Mouse (Mus musculus): ENCODE data around the gene Sympk. TPM values are rescaled to one million over a fixed set of nuclear protein-coding genes. Genes with fewer than 3 reads are reported as not detected.

Gene Sympk
- total RNA-seq, 2 experiments from 2014 or later: 37.7 to 42.8 TPM

DNA sequence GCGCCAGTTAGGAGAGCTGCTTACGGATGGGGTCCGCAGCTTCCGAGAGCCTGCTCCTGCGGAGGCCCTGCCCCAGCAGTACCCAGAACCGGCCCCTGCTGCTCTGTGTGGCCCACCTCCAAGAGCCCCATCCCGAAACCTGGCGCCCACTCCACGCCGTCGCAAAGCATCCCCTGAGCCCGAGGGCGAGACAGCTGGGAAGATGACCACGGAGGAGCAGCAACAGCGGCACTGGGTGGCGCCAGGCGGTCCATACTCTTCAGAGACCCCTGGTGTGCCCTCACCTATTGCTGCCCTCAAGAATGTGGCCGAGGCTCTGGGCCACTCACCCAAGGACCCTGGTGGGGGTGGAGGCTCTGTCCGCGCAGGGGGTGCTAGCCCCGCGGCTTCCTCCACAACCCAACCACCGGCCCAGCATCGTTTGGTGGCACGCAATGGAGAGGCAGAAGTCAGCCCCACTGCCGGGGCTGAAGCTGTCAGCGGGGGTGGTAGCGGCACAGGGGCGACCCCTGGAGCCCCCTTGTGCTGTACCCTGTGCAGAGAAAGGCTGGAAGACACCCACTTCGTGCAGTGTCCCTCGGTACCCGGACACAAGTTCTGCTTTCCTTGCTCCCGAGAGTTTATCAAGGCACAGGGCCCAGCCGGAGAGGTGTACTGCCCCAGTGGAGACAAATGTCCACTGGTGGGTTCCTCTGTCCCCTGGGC, 18.6 kb upstream of the Sympk start:
- ATAC-seq (replicated peaks; ENCODE audit: low FRiP score, poor library complexity, severe bottlenecking): no peak

DNA sequence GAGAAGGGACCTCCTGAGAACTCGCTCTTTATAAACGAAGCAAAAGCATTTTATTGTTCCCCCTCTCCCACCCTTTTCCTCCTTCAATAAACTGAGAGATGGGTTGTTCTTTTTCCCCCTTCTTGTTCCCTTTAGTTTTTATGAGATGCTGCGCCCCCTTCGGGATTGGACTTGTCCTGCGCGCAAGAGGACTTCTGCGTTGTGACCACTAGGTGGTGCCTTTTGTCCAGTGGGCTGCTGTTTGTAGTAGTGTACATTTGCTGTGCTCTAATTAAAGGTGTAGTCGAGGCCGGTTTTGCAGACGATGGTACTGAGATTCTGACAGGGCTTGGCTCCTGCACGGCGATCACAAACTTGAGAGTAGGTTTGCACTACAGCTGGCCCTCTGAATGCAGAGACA, 17.7 kb upstream of the Sympk start:
- ATAC-seq (replicated peaks; ENCODE audit: low FRiP score, poor library complexity, severe bottlenecking): peak; percentile 53

DNA sequence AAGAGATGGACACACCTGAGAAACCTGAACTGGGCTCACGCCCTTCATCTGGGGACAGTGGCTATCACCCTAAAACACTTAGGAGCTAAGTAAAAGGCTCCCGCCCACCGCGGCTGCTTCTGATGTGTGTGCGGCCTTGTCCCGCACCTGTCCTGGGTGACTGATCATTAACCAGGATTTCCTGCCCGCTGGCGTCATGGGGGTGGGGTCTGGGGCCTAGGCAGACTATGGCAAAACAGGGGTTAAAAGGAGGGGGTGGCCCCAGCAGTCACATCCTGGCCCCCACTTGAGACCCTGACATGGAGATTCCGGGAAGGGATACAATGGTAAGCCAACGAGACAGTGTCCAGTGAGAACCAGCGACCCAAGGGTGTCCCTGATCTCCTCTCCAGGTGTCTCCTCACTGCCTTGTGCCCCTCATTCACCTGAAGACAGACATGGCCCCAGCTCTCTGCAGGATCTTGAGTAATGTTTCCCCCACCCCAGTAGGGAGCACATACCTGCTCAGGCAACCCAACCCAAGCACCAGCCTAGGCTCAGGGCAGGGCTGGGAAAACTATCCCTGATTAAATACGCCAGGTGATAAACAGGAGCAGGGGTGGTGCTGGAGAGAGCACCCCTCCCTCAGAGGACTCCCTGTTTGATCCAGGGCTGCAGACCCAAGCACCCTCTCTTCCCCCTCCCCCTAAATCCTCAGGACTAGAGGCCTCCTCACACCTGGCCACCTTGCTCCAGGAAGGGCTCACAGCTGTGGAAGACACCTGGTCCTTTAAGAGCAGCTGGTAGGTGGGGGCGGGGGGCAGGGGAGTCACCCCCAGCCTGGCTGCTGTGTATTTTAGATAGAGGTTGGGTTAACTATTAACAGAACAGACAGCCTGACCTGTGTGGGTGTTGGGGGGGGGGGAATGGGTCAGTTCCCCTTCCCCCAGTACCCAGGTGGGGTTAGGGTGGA, 16.9 kb upstream of the Sympk start:
- ATAC-seq (replicated peaks; ENCODE audit: low FRiP score, poor library complexity, severe bottlenecking): no peak

DNA sequence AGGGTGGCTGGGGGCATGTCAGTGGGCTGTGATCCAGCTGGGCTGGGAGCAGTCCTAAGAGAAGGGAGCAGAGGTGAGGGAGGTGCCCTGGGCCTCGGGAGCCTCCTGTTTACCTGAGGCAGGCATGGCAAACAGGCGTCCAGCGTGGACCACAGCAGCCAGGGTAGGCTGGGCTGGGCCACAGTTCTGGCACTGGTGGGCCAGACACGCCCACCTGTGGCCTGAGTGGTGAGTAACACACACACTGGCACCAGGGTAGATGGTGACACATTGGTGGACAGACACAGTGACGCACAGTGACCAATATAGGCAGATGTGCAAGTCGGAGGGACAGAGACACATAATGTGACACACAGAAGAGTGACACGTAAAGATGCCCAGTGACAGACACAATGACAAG, 13.6 kb upstream of the Sympk start:
- ATAC-seq (replicated peaks; ENCODE audit: low FRiP score, poor library complexity, severe bottlenecking): no peak

DNA sequence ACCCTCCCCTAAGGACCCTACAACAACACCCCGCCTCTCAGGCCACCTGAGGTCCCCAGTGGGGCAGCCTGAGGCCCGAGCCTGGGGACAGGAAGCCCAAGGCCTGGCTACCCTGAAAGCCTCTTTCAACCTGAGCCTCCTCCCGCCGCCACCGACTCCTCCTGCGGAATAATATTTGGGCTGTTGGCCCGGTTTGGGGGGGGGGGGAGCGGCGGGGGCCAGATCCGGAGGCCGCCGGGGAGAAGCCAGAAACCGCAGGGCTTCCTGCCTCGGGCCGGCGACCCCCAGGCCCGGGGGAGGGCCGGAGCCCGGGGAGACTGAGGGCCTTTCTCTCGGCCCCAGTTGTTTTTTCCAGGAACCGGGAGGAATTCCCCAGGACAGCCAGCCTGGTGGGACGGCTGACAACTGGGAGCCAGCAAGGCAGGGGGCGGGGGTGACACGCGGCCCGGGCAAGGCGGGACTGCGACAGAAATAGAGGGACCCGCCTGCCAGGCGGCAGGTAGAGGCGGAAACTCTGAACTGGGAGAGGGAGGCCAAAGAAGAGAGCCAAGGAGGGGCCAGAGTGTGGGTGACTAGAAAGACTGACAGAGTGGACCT, 12.1 kb upstream of the Sympk start:
- no peak for ATAC-seq (replicated peaks; ENCODE audit: low FRiP score, poor library complexity, severe bottlenecking)

DNA sequence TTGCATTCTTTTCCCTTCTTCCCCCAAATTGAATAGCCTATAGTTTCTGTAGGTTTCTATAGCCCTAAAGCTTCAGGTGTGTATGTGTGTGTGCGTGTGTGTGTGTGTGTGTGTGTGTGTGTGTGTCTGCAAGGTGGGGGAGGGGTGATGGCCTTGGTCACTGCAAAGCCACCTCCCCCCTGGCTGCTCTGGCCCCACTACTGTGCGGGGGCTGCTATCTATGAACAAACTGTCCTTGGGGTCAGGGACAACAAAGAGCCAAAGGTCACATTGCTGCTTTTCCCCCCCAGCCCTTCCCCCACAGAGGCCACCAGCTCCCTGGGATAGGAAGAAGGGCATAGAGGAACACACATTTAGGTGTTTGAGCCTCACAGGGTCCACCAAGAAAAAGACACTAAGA, 11.3 kb upstream of the Sympk start:
- ATAC-seq (replicated peaks; ENCODE audit: low FRiP score, poor library complexity, severe bottlenecking): no peak

DNA sequence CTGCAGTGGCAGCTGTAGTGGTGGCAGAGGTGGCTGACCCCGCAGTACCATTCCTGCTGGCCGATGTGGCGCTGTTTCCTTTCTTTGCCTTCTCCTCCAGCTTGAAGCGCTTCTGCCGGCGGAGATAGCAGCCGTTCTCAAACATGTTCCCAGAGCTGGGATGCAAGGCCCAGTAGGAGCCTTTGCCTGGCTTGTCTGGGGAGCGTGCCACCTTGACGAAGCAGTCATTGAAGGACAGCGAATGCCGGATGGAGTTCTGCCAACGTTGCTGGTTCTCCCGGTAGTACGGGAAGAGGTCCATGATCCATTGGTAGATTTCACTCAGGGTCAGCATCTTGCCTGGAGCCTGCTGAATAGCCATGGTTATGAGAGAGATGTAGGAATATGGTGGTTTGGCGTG, 9.7 kb upstream of the Sympk start:
- no peak for ATAC-seq (replicated peaks; ENCODE audit: low FRiP score, poor library complexity, severe bottlenecking)

DNA sequence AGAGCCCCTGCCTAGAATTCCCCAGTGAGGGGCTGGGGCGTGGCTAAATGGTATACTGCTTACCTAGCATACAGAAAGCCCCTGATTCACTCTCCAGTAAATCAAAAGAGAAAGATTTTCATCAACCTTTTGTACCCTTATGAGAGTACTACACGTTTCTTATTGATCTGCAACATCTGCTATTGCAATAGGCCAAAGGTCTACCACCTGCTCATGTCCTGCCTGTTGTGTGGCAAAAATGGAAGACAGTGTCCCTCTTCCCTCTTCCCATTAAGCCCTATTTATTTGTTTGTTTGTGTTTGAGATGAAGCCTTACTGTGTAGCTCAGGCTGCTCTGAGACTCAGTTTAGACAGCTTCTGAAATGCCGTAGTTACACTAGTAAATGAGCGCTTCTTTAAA, 8.1 kb upstream of the Sympk start:
- ATAC-seq (replicated peaks; ENCODE audit: low FRiP score, poor library complexity, severe bottlenecking): no peak

DNA sequence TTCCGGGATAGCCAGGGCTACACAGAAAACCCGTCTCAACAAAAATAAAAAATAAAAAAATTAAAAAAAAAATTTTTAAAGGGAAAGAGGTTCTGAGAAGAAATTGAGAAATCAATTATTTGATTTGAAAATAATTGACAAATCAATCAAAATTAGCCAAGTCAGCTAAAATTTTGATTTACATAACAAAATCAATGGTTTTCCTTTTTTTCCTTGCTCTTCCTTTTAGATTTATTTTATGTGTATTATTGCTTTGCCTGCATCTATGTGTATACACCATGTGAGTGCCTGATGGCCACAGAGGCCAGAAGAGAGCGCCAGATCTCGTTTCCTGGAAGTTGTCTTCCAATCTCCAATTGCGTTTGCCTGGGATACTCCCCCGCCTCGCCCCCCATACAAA, 6.3 kb upstream of the Sympk start:
- ATAC-seq (replicated peaks; ENCODE audit: low FRiP score, poor library complexity, severe bottlenecking): no peak

DNA sequence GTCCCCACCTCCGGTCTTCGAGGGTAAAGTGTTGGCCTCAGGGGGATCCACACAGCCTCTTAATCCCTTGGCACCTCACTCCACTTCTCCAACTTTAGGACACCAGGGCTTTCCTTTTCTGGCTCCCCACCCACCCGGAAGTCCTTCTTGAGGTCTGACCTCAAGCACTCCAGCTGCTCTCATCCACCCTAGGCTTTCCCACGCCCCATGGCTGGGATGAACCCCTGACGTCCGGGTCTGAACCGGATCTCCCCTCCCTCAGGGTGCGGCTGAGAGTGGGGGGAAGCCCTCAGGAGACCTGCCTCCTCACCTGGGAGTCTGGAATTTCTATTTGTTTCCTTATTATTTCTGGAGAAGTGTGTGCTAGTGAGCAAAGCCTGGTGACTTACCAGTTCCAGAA, 3.1 kb upstream of the Sympk start:
- no peak for ATAC-seq (replicated peaks; ENCODE audit: low FRiP score, poor library complexity, severe bottlenecking)

DNA sequence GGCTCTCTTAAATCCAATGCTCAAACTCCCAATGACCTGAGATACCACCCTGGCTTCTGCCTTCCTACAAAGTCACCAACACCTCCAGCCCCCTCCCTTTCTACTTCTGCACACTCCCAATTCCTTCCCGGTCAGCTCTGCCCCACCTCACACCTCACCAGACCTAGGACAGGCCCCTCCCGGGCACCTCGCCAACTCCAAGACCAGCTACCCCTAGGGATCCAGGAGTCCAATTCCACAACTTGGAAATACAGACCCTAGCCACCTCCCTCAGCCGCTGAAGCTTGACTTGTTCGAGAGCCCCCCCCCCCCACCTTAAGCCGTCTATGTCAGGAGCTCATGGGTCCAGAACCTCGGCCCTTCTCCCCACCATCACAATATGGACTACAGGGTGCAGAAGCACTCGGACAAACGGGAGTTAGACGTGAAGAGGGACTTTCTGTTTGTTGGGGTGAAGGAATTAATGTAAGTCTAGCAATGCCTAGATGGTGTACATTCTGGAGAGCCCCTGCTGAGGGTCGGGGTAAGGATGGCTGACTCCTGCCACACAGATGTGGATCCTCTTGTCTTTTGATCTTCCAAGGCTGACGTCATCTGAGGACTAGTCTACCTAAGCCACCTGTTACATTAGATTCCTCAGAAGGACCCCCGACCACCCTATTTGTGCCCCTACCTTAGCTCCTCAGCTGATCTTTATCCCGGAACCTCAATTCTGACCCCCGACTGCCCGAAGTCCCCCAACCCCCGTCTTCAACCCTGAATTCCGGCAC, 1.8 kb upstream of the Sympk start:
- no peak for ATAC-seq (replicated peaks; ENCODE audit: low FRiP score, poor library complexity, severe bottlenecking)

DNA sequence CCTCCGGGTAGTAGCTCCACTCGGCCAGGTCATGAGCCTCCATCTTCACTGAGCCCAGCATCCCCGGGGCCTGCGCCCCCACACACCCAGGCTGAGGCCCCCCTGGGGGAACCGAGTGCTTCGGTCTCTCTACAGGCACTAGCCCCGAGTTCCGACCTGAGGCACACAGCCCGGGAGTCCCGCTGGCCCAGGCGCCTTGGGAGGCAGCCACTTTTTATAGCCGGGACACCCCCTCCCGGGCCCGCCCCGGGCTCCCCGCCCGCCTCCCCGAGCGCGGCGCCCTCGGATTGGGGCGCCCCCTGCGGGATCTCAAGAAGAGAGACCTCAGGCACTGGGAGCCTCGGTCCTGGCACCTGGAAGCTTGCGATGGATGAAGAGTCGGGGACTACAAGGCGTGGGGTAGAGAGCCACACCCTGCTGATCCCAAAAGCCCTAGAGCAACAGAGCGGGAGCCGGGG, 791 bp upstream of the Sympk start, which contains the start of gene Foxa3:
Gene Foxa3, minus strand, starts transcription at position 182 of the 458 bp plus-strand sequence.
- peak; percentile 40 for ATAC-seq (replicated peaks; ENCODE audit: low FRiP score, poor library complexity, severe bottlenecking)

DNA sequence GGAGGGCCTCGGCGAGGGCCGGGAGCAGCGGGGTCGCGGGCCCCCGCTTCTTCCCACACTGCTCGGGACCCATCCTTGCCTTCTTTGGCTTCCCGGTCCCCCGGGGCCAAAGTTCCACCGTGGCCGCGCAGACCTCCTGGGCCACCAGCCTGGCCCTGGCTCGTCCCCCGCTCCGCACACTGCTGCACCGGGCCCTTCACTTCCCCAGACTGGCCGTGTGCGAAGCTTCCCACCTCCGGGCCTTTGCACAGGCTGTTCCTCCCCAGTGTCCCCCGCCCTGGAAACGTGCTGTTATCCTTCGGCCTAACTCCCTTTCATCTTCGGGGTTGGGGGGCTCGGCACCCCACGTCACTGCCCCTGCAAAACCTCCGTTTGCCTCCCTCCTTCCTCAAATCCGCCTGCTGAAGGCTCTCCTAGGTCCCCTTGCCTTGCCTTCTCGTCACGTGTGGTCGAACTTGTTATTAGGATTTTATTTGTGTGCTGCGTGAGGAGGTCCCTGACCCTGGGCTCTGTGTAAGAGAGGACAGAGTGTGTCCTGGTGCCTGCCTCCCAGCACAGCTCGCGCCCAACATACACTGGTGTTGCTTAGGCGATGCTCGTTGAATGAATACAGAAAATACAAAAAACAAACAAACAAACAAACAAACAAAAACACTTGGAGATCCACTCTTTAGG, 541 bp downstream of the Sympk start:
- peak; percentile 30; the same call in 1 of the 2 replicates for ATAC-seq (replicated peaks; ENCODE audit: low FRiP score, poor library complexity, severe bottlenecking)

DNA sequence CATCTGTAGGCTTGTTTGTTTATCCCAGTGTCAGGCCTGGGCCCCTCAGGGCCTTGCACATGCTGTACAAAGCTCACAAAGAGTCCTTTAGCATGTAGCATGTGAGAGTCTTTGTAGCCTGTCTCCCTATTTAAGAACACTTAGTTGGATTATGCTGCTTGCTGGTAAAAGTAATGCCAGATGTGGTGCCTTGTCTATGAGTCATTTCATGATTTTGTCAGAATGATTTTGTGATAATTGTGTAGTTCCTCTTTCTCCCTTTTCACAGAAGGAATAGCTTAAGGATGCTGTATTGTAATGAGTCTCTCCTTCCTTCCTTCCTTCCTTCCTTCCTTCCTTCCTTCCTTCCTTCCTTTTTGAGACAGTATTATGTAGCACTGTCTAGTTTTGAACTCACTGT, 3.9 kb downstream of the Sympk start:
- no peak for ATAC-seq (replicated peaks; ENCODE audit: low FRiP score, poor library complexity, severe bottlenecking)

DNA sequence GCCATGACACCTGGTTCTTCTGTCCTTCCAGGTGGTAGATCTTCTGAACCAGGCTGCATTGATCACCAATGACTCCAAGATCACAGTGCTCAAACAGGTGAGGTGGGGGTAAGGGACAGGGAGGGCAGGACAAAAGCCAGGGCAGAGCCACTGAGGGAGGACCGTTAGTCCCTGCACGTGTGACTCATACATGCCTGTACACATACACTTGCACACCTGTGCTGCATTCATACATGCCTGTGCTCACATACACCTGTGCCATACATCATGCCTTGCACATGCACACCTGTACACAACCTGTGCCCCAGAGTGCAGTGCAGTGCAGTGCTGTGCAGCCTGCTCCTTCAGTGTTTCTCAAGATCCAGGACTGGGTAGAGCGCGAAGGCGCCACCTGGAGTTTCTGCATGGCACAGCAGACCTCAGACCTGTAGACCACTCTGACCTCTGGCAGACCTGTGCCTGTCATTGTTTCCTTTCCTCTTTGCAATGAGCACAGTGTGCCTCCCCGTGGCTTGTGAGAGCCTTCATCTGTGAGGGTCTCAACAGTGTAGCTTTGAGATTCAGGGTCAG, 5.0 kb downstream of the Sympk start:
- ATAC-seq (replicated peaks; ENCODE audit: low FRiP score, poor library complexity, severe bottlenecking): peak; percentile 74

DNA sequence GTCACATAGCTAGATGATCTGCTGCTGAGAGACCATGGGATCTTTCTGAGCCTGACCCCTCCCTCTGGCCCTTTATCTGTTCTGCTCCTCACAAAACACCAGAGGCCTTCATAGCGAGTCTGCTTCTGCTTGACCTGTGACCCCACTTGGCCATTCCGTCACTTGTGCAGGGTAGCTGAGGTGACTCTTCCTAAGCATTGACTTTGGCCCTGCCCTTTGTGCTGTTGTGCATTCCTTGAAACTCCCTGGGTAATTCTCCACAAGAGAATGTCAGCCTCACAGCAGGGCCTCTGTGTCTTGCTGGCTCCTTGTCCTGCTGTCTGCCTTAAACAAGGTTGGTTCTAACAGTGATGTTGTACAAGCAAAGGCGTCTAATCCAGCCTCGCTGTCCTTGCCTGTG, 7.5 kb downstream of the Sympk start:
- ATAC-seq (replicated peaks; ENCODE audit: low FRiP score, poor library complexity, severe bottlenecking): no peak

DNA sequence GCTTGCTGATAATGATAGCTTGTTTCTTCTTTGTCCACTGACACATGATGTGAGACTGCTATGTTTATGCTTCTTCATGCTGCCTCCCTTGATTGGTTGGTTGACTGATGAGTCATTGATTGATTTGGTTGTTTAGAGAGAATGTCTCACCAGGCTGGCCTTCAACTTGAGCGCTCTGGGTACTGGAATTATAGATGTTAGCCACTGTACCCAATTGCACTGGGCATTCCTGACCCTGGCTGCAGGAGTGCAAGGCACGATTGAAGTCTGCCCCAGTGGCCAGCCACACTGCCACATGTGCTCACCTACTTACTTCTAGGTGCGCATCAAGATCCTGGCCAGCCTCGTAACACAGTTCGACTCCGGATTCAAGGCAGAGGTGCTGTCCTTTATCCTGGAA, 20.4 kb downstream of the Sympk start:
- ATAC-seq (replicated peaks; ENCODE audit: low FRiP score, poor library complexity, severe bottlenecking): no peak

DNA sequence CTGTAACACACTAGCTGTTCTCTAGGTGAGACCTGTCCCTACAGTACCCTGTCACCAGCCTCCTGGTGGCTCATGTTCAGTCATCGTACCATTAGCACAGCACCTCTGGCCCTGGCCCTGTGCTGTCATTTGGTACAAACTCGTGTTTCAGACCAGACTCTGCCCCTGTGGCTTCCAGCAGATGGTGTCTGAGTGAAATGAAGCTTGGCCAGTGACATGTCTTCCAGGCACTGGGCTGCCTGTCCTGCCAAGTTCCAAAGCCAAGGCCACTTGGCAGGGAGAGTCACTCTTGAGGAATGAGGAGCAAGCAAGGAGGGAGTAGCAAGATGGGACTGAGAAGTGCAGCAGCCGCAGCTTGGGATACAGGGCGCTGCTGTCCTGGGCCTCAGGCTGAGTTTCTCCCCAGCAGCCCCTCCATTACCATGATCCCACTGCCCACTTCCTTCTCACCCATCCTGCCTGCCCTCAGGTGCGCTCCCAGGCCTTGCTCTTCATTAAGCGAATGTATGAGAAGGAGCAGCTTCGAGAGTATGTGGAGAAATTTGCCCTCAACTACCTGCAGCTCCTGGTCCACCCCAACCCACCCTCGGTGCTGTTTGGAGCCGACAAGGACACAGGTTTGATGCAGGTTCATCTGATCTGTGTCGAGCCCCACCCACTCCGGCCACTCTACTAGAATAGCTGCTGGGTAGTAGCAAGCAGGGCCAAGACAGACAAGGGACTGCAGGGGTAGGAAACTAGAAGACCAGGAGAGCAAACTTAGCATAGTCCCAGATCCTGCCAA, 22.3 kb downstream of the Sympk start:
- no peak for ATAC-seq (replicated peaks; ENCODE audit: low FRiP score, poor library complexity, severe bottlenecking)
